Mouse (Mus musculus) heart, postnatal 0 days (tissue): Measurements from ENCODE around the gene Intu. TPM values are rescaled to one million over a fixed set of nuclear protein-coding genes. Genes with fewer than 3 reads are reported as not detected.

Source experiments
- ATAC-seq: fragments of 200-750 bp; cut with Nextera tagmentation; 2 replicates; pipeline ENCODE4 v1.8.0; 2017; ENCODE audit warnings: low read depth, moderate number of reproducible peaks, moderate library complexity; ENCODE audit not compliant: insufficient read depth
- DNase-seq: peaks from one replicate; pipeline ENCODE4 v3.0.0-alpha.2; 2016; ENCODE audit warnings: low spot score
- H3K27ac ChIP-seq: fragments of 300-500 bp; sonication (generic); 2 replicates; pipeline ENCODE4 v1.5.1; 2014; ENCODE audit warnings: low read depth, mild to moderate bottlenecking
- H3K27me3 ChIP-seq: fragments of 300-500 bp; sonication (generic); 2 replicates; pipeline ENCODE4 v1.6.1; 2014; ENCODE audit warnings: low read length, mixed read lengths; ENCODE audit not compliant: control insufficient read depth, insufficient read depth
- H3K36me3 ChIP-seq: fragments of 300-500 bp; sonication (generic); replicated peaks from 2 replicates; pipeline ENCODE4 v1.6.1; 2014; ENCODE audit warnings: low read length, mixed read lengths; ENCODE audit not compliant: control insufficient read depth, insufficient read depth
- H3K4me1 ChIP-seq: fragments of 300-500 bp; sonication (generic); 2 replicates; pipeline ENCODE4 v1.6.1; 2014; ENCODE audit warnings: antibody characterized with exemption; ENCODE audit not compliant: control insufficient read depth, insufficient read depth
- H3K4me2 ChIP-seq: fragments of 300-500 bp; sonication (generic); 2 replicates; pipeline ENCODE4 v1.6.1; 2014; ENCODE audit warnings: low read depth, mild to moderate bottlenecking, low read length, moderate library complexity
- H3K4me3 ChIP-seq: fragments of 300-500 bp; sonication (generic); 2 replicates; pipeline ENCODE4 v1.5.1; 2014; ENCODE audit warnings: low read depth, low read length
- H3K9ac ChIP-seq: fragments of 300-500 bp; sonication (generic); replicated peaks from 2 replicates; pipeline ENCODE4 v1.6.1; 2014; ENCODE audit warnings: low read depth, low read length, mixed read lengths
- H3K9me3 ChIP-seq: fragments of 300-500 bp; sonication (generic); replicated peaks from 2 replicates; pipeline ENCODE4 v1.6.1; 2016; ENCODE audit warnings: low read length; ENCODE audit not compliant: control insufficient read depth
- CTCF ChIP-seq: IDR thresholded peaks from 2 replicates; pipeline ENCODE4 v1.5.1; 2016; ENCODE audit warnings: antibody characterized with exemption, control low read depth, low read depth
- EP300 ChIP-seq: IDR thresholded peaks from 2 replicates; pipeline ENCODE4 v1.6.1; 2016; ENCODE audit warnings: antibody characterized with exemption, low read depth
- WGBS: fragments of 180-500 bp; shearing (Covaris S2); extraction: QIAGEN DNeasy Blood & Tissue Kit; methylation state at CpG from one replicate; pipeline ENCODE4 v1.1.7; 2014; 5-methylcytosine and 5-hydroxymethylcytosine counted together
- polyA plus RNA-seq: library from polyadenylated mRNA; unstranded; fragments of >200 nt; fragmentation: Nextera tagmentation; extraction: Ambion mirVana; gene quantifications from 2 replicates; pipeline ENCODE4 v1.2.1, GENCODE M21; 2015
- total RNA-seq: library from RNA; depleted of rRNA; stranded (reverse); fragments of >200 nt; gene quantifications from 2 replicates; pipeline ENCODE4 v1.2.3, GENCODE M21; 2014; ENCODE audit warnings: low replicate concordance

Gene Intu
- total and polyA plus RNA-seq, 2 experiments from 2014 or later = 2.7 to 5.8 TPM

- no peak for ATAC-seq
- H3K4me1 ChIP-seq = peaks cover 26% of the 10 kb centered on the region
- H3K27me3 ChIP-seq = no peaks in the 10 kb centered on the region
- no peak overlapping the region for H3K27ac ChIP-seq
- DNase-seq = peak; percentile 51
- peak overlapping the region; percentile 39 for H3K4me2 ChIP-seq
- no peak overlapping the region for H3K4me3 ChIP-seq
- TF ChIP-seq EP300 (no peak), CTCF (no peak)
- no peaks in the 10 kb centered on the region for H3K36me3 ChIP-seq
- no peaks in the 10 kb centered on the region for H3K9me3 ChIP-seq
- 27% methylated on average over 9 of the region's 9 CpGs for WGBS
- 0 out of 2 replicates have a peak overlapping the region, but pooled peaks have one; percentile 37 for H3K9ac ChIP-seq
Observed at GRCm38 (mm10) chr3:40686836-40687235, 155.8 kb downstream of the Intu start.

GRCm38 (mm10) chr3:40687588-40687987 lies 156.5 kb downstream of the Intu start:
- DNase-seq (no peak), ATAC-seq (no peak)
- Histone ChIP-seq H3K9ac (no peak overlapping the region), H3K4me3 (no peak overlapping the region), H3K36me3 (no peaks in the 10 kb centered on the region), H3K4me2 (no peak overlapping the region), H3K9me3 (no peaks in the 10 kb centered on the region), H3K27ac (no peak overlapping the region), H3K27me3 (no peaks in the 10 kb centered on the region), H3K4me1 (peaks cover 19% of the 10 kb centered on the region; the same call in 1 of the 2 replicates)
- 65% methylated on average over 3 of the region's 3 CpGs for WGBS
- TF ChIP-seq EP300 (no peak), CTCF (no peak)

GRCm38 (mm10) chr3:40691566-40691965 lies 160.5 kb downstream of the Intu start:
- 82% methylated on average over 6 of the region's 6 CpGs for WGBS
- ATAC-seq (no peak), DNase-seq (no peak)
- no peaks in the 10 kb centered on the region for H3K36me3 ChIP-seq
- H3K4me3 ChIP-seq = no peak overlapping the region
- H3K4me2 ChIP-seq = no peak overlapping the region
- TF ChIP-seq CTCF = no peak
- TF ChIP-seq EP300 = no peak
- no peak overlapping the region for H3K27ac ChIP-seq
- peaks cover 5% of the 10 kb centered on the region; the same call in 1 of the 2 replicates for H3K4me1 ChIP-seq
- no peak overlapping the region for H3K9ac ChIP-seq
- H3K27me3 ChIP-seq = no peaks in the 10 kb centered on the region
- no peaks in the 10 kb centered on the region for H3K9me3 ChIP-seq

GRCm38 (mm10) chr3:40693435-40693834 lies 162.3 kb downstream of the Intu start:
- no peak for ATAC-seq
- no peak for TF ChIP-seq CTCF
- no peak for TF ChIP-seq EP300
- no peak overlapping the region for H3K9ac ChIP-seq
- no peak overlapping the region for H3K4me3 ChIP-seq
- WGBS = 41% methylated on average over 10 of the region's 10 CpGs
- H3K36me3 ChIP-seq = no peaks in the 10 kb centered on the region
- no peak overlapping the region for H3K27ac ChIP-seq
- no peaks in the 10 kb centered on the region for H3K4me1 ChIP-seq
- no peaks in the 10 kb centered on the region for H3K9me3 ChIP-seq
- H3K4me2 ChIP-seq = peak overlapping the region; percentile 3; the same call in 1 of the 2 replicates
- DNase-seq = no peak
- no peaks in the 10 kb centered on the region for H3K27me3 ChIP-seq

- no peak for DNase-seq
- H3K27ac ChIP-seq = no peak overlapping the region
- peak overlapping the region; percentile 3; the same call in 1 of the 2 replicates for H3K4me2 ChIP-seq
- no peaks in the 10 kb centered on the region for H3K9me3 ChIP-seq
- H3K9ac ChIP-seq = no peak overlapping the region
- no peaks in the 10 kb centered on the region for H3K4me1 ChIP-seq
- no peak overlapping the region for H3K4me3 ChIP-seq
- 43% methylated on average over 7 of the region's 7 CpGs for WGBS
- no peak for ATAC-seq
- H3K27me3 ChIP-seq = no peaks in the 10 kb centered on the region
- H3K36me3 ChIP-seq = no peaks in the 10 kb centered on the region
- no peak for TF ChIP-seq EP300
- TF ChIP-seq CTCF = no peak
Observed at GRCm38 (mm10) chr3:40693960-40694359, 162.9 kb downstream of the Intu start.

- H3K4me2 ChIP-seq = no peak overlapping the region
- no peaks in the 10 kb centered on the region for H3K4me1 ChIP-seq
- no peaks in the 10 kb centered on the region for H3K36me3 ChIP-seq
- DNase-seq (peak; percentile 19), ATAC-seq (peak; percentile 49; the same call in 1 of the 2 replicates)
- no peak overlapping the region for H3K4me3 ChIP-seq
- H3K27me3 ChIP-seq = no peaks in the 10 kb centered on the region
- H3K9ac ChIP-seq = no peak overlapping the region
- no peaks in the 10 kb centered on the region for H3K9me3 ChIP-seq
- H3K27ac ChIP-seq = no peak overlapping the region
- no peak for TF ChIP-seq CTCF
- TF ChIP-seq EP300 = no peak
- WGBS = 8% methylated on average over 2 of the region's 2 CpGs
Observed at GRCm38 (mm10) chr3:40694438-40694837, 163.4 kb downstream of the Intu start.
